Mouse (Mus musculus) duodenum, adult 2 months (tissue): ENCODE data around the gene Fdxacb1. TPM values are rescaled to one million over a fixed set of nuclear protein-coding genes. Genes with fewer than 3 reads are reported as not detected.

Experiments used
- polyA plus RNA-seq: library from polyadenylated mRNA; depleted of rRNA; stranded (reverse); fragments of >200 nt; gene quantifications from 2 replicates; pipeline ENCODE4 v1.2.3, GENCODE M21; 2012; ENCODE audit warnings: low replicate concordance; rRNA removed

Gene Fdxacb1
- 1.9 and 2.8 TPM in 2 replicates for polyA plus RNA-seq

GRCm38 (mm10) chr9:50768107-50769002 is at the start of gene Fdxacb1:
Gene Fdxacb1, plus strand, starts transcription at chr9:50768236.

GRCm38 (mm10) chr9:50738914-50739870 is 28.8 kb upstream of the Fdxacb1 start, which contains the start of gene Dixdc1:
Gene Dixdc1, minus strand, starts transcription at chr9:50739517.

GRCm38 (mm10) chr9:50746214-50746677 is 21.8 kb upstream of the Fdxacb1 start, which contains the start of gene 2310030G06Rik:
Gene 2310030G06Rik, minus strand, starts transcription at chr9:50746536.

GRCm38 (mm10) chr9:50751323-50751722 is 16.7 kb upstream of the Fdxacb1 start, which contains the start of gene Cryab:
Gene Cryab, plus strand, starts transcription at chr9:50751325.

GRCm38 (mm10) chr9:50752054-50752602 is 15.9 kb upstream of the Fdxacb1 start, which contains the start of gene Hspb2:
Gene Hspb2, minus strand, starts transcription at chr9:50752354.

GRCm38 (mm10) chr9:50774991-50775612 is 7.1 kb downstream of the Fdxacb1 start, which contains the start of the genes Alg9 and 1110032A03Rik:
Gene Alg9, plus strand, starts transcription at chr9:50775019.
Gene 1110032A03Rik, minus strand, starts transcription at chr9:50775520.

Other genes starting within 250 kb of the Fdxacb1 start
- 11.8 and 14.8 TPM in 2 replicates for gene Pts, start 239.5 kb upstream of the Fdxacb1 start, polyA plus RNA-seq
- gene Il18, start 213.4 kb upstream of the Fdxacb1 start, polyA plus RNA-seq: 12.4 and 14.0 TPM in 2 replicates
- 5.6 and 10.1 TPM in 2 replicates for gene Bco2, start 213.1 kb upstream of the Fdxacb1 start, polyA plus RNA-seq
- not detected in 2 replicates for gene Tex12, start 206.9 kb upstream of the Fdxacb1 start, polyA plus RNA-seq
- 493 and 524 TPM in 2 replicates for gene Sdhd, start 164.4 kb upstream of the Fdxacb1 start, polyA plus RNA-seq
- gene Timm8b, start 164.3 kb upstream of the Fdxacb1 start, polyA plus RNA-seq: 49.7 and 77.5 TPM in 2 replicates
- gene Pih1d2, start 150.9 kb upstream of the Fdxacb1 start, polyA plus RNA-seq: 0.30 and 0.44 TPM in 2 replicates
- gene Nkapd1, start 150.8 kb upstream of the Fdxacb1 start, polyA plus RNA-seq: 2.1 and 3.4 TPM in 2 replicates
- gene Dlat, start 108.5 kb upstream of the Fdxacb1 start, polyA plus RNA-seq: 9.7 and 18.9 TPM in 2 replicates
- 0.30 and 2.1 TPM in 2 replicates for gene Dixdc1, start 28.7 kb upstream of the Fdxacb1 start, polyA plus RNA-seq
- 8.1 and 11.5 TPM in 2 replicates for gene 2310030G06Rik, start 21.7 kb upstream of the Fdxacb1 start, polyA plus RNA-seq
- gene Cryab, start 16.9 kb upstream of the Fdxacb1 start, polyA plus RNA-seq: 38.3 and 50.6 TPM in 2 replicates
- gene Hspb2, start 15.9 kb upstream of the Fdxacb1 start, polyA plus RNA-seq: 8.3 and 12.9 TPM in 2 replicates
- gene Alg9, start 6.8 kb downstream of the Fdxacb1 start, polyA plus RNA-seq: 15.5 and 18.9 TPM in 2 replicates
- gene 1110032A03Rik, start 7.3 kb downstream of the Fdxacb1 start, polyA plus RNA-seq: 12.4 and 15.5 TPM in 2 replicates
- gene Ppp2r1b, start 77.1 kb downstream of the Fdxacb1 start, polyA plus RNA-seq: 1.4 and 1.6 TPM in 2 replicates
- gene Sik2, start 240.8 kb downstream of the Fdxacb1 start, polyA plus RNA-seq: 7.1 TPM in 2 replicates